In genomic region chr6:116423664-116424063, GRCm38 (mm10) we compare ENCODE assay signal across 10 mouse cellular contexts. TPM values are rescaled to one million over a fixed set of nuclear protein-coding genes. Genes with fewer than 3 reads are reported as not detected.
A peak's percentile ranks its signal among the peaks of the same experiment; 100 is the strongest.
DNase-seq lines count a peak whose midpoint lies in the region; ATAC-seq and TF ChIP-seq lines count a peak whose summit lies in the region.
"Had no signal": no experiment of that assay in that cellular context is flagged by ENCODE, and none has a peak within 500 bp of the region (broad histone marks: within the 10 kb centered on the region; RNA-seq: fewer than 3 reads in every experiment).

No protein-coding gene starts in this region.

- peak; percentile 64 for TF ChIP-seq CTCF in liver, postnatal 0 days (IDR thresholded peaks at IDR 0.05; ENCODE audit: low read depth)

- WGBS in liver, postnatal 0 days (ENCODE audit: insufficient replicate concordance): 40% methylated on average over 2 of the region's 2 CpGs

- no peak overlapping the region for H3K9ac ChIP-seq in liver, postnatal 0 days (replicated peaks)
- H3K9ac ChIP-seq: liver, embryonic 13.5 days had no signal

- H3K4me2 ChIP-seq in liver, postnatal 0 days (ENCODE audit: low read depth, low read length): no peak overlapping the region
- H3K4me2 ChIP-seq: liver, embryonic 13.5 days had no signal

- H3K4me1 ChIP-seq in liver, postnatal 0 days (ENCODE audit: insufficient read depth): no peaks in the 10 kb centered on the region
- H3K4me1 ChIP-seq: liver, embryonic 13.5 days had no signal

- TF ChIP-seq EP300 in liver, postnatal 0 days (IDR thresholded peaks at IDR 0.05; ENCODE audit: low read depth): no peak

- no peaks in the 10 kb centered on the region for H3K36me3 ChIP-seq in liver, postnatal 0 days (replicated peaks; ENCODE audit: insufficient read depth, low read length)
- H3K36me3 ChIP-seq: liver, embryonic 13.5 days had no signal

- DNase-seq in embryo, embryonic 11 days: peak; percentile 17
- no peak for DNase-seq in embryo, embryonic 9.5 days (ENCODE audit: extremely low spot score)
- no peak for DNase-seq in liver, postnatal 0 days
- no peak for DNase-seq in liver
- peak; percentile 40 to 52 for DNase-seq in adrenal gland, postnatal 36 days
- DNase-seq in lung, postnatal 14 days: peak; percentile 40
- no peak for DNase-seq in spleen, adult 18-20 months
- no peak for DNase-seq in gastrocnemius, adult 8-10 months (ENCODE audit: low spot score in 2 of 2)
- DNase-seq: heart, postnatal 36 days; liver, embryonic 13.5 days had no signal

- H3K9me3 ChIP-seq in liver, postnatal 0 days (ENCODE audit: low read length): no peaks in the 10 kb centered on the region
- H3K9me3 ChIP-seq: liver, embryonic 13.5 days had no signal

- no peak for ATAC-seq in liver, postnatal 0 days

- no peak overlapping the region for H3K4me3 ChIP-seq in liver, postnatal 0 days (ENCODE audit: low read depth, low read length)
- H3K4me3 ChIP-seq: liver, embryonic 13.5 days had no signal

- H3K27ac ChIP-seq in liver, postnatal 0 days (ENCODE audit: low read depth): no peak overlapping the region
- H3K27ac ChIP-seq: liver, embryonic 13.5 days had no signal

- no peaks in the 10 kb centered on the region for H3K27me3 ChIP-seq in liver, postnatal 0 days (ENCODE audit: insufficient read depth, low read length)
- H3K27me3 ChIP-seq: liver, embryonic 13.5 days had no signal

RNA-seq across cellular contexts. Expression of gene Alox5, which starts 37.3 kb away (rescaled TPM):
- 5.0 and 6.6 TPM in 2 replicates for polyA plus RNA-seq in liver, postnatal 0 days (2015; fragmentation: Nextera tagmentation; extraction: Ambion mirVana)
- total RNA-seq in adrenal gland, postnatal 36 days (2021): 1 to 10 TPM; 1.4 to 1.8 TPM
- total RNA-seq in gastrocnemius, adult 8-10 months (2022): under 1 TPM; 0.87 to 0.94 (median 0.91) TPM

Comparison
In these comparisons a context has a peak if more than half of its experiments do, and no peak if none do; other contexts are left out.
1. DNase-seq: peak in embryo, embryonic 11 days (single experiment), adrenal gland, postnatal 36 days (2 of 2) and lung, postnatal 14 days (single experiment); none in embryo, embryonic 9.5 days (single experiment), liver, postnatal 0 days (single experiment), liver (single experiment), spleen, adult 18-20 months (0 of 2) and gastrocnemius, adult 8-10 months (0 of 2).